Mouse (Mus musculus) G1E (cell line): ENCODE measurements around the gene Ruvbl2.

Experiments
- CTCF ChIP-seq: IDR thresholded peaks from 2 replicates; pipeline ENCODE4 v1.5.1; 2012; ENCODE audit warnings: low read depth, low read length, inconsistent platforms, mixed read lengths
- GATA1 ChIP-seq: IDR thresholded peaks from 2 replicates; pipeline ENCODE4 v1.6.1; 2012; ENCODE audit warnings: borderline replicate concordance, low read length, inconsistent platforms, mixed read lengths
- GATA2 ChIP-seq: IDR thresholded peaks from 2 replicates; pipeline ENCODE4 v1.6.1; 2012; ENCODE audit warnings: low read depth, low read length, inconsistent platforms, borderline replicate concordance
- POLR2AphosphoS5 ChIP-seq: IDR thresholded peaks from 2 replicates; pipeline ENCODE4 v1.6.1; 2012; ENCODE audit warnings: low read depth, low read length, inconsistent platforms; ENCODE audit not compliant: insufficient replicate concordance
- TAL1 ChIP-seq: conservative IDR thresholded peaks from 2 replicates; pipeline ENCODE4 v1.6.1; 2012; ENCODE audit warnings: low read depth, low read length, inconsistent platforms, mixed read lengths

DNA sequence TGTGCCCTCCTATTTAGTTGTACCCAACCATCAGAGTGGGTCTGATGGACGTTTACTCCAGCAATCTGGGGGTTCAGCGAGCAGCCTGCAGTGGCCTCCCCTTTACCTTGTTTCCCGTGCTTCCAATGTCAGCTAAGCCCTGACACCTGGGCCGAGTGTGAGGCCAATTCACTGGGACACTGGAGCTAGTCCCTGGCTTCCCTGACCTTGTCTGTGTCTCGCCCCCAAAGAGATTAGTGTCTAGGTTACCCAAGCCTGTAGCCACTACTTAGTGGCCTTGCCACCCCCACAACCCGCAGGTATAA lies 17.3 kb downstream of the Ruvbl2 start, which contains the start of gene Lhb:
- no peak for TF ChIP-seq POLR2AphosphoS5
- TF ChIP-seq GATA1: no peak
- TF ChIP-seq CTCF: no peak
- no peak for TF ChIP-seq GATA2
- TF ChIP-seq TAL1: no peak
